Comparison of ENCODE assay signal across 16 mouse cellular contexts in the genomic region with DNA sequence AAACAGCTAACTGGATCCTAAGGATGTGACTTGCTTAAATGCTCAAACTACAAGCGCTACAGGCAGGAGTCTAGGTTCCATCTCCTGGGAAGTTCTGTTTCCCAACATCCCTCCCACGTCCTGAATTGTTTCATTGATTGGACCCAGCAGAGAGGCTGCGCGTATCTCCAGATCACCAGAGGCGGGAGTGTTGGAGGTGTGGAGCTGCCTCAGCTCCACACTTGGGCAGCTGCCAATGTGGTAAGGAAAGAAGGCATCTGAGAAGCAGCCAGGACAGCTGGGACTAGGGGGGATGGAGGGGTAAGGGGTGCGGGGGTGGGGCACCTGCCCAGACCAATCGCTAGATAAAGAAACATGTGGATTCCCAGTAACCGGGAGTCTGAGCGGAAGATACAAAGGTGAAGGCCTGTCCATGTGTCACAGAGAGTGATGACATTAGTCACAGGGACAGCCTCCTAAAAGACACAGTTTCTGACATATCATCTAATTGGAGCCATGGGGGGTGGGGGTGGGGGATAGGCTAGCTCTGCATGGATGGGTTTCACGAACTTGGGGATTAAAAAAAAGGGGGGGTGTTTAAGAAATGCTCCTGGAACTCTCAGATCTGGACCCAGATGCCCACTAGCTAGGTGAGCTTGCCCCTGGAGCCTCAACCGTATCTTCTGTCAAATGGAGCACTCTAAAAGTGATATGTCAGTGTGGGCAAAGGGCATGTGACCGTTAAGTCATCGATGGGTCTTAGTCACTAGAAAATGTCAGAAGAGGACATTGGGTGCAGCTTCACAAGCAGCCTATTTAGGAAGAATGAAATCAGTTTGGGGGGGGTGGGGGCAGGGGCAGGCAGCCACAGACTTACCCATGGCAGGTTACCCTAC. TPM values are rescaled to one million over a fixed set of nuclear protein-coding genes. Genes with fewer than 3 reads are reported as not detected.
DNase-seq lines count a peak whose midpoint lies in the region; ATAC-seq and TF ChIP-seq lines count a peak whose summit lies in the region.
"Had no signal": no experiment of that assay in that cellular context is flagged by ENCODE, and none has a peak within 500 bp of the region (broad histone marks: within the 10 kb centered on the region; RNA-seq: fewer than 3 reads in every experiment).

No protein-coding gene starts in this region.

- no peak overlapping the region for H3K9ac ChIP-seq in forebrain, embryonic 14.5 days (ENCODE audit: low read length)
- no peak overlapping the region for H3K9ac ChIP-seq in forebrain, embryonic 12.5 days
- H3K9ac ChIP-seq in hindbrain, postnatal 0 days (replicated peaks; ENCODE audit: low read length) = no peak overlapping the region
- H3K9ac ChIP-seq in hindbrain, embryonic 12.5 days = no peak overlapping the region
- H3K9ac ChIP-seq: midbrain, embryonic 15.5 days; neural tube, embryonic 12.5 days; stomach, embryonic 15.5 days had no signal

- peak; percentile 48; the same call in 1 of the 2 replicates for ATAC-seq in forebrain, embryonic 14.5 days
- no peak for ATAC-seq in forebrain, embryonic 12.5 days (ENCODE audit: low FRiP score)
- no peak for ATAC-seq in hindbrain, postnatal 0 days
- no peak; the same call in 1 of the 2 replicates for ATAC-seq in hindbrain, embryonic 12.5 days (ENCODE audit: low FRiP score)
- ATAC-seq: inflammation-experienced regulatory T-cells, adult 6 months; midbrain, embryonic 15.5 days had no signal

- H3K4me1 ChIP-seq in forebrain, embryonic 14.5 days (ENCODE audit: control insufficient read depth, insufficient read depth, low read length) = peaks cover 8% of the 10 kb centered on the region
- peaks cover 11% of the 10 kb centered on the region for H3K4me1 ChIP-seq in forebrain, embryonic 12.5 days
- no peaks in the 10 kb centered on the region for H3K4me1 ChIP-seq in hindbrain, postnatal 0 days (ENCODE audit: insufficient read depth, low read length)
- H3K4me1 ChIP-seq in hindbrain, embryonic 12.5 days = peaks cover 8% of the 10 kb centered on the region
- H3K4me1 ChIP-seq: midbrain, embryonic 15.5 days; stomach, embryonic 15.5 days had no signal

- H3K9me3 ChIP-seq in forebrain, embryonic 14.5 days (replicated peaks; ENCODE audit: control insufficient read depth, low read length) = no peaks in the 10 kb centered on the region
- no peaks in the 10 kb centered on the region for H3K9me3 ChIP-seq in forebrain, embryonic 12.5 days
- H3K9me3 ChIP-seq in hindbrain, postnatal 0 days (ENCODE audit: low read length) = no peaks in the 10 kb centered on the region
- no peaks in the 10 kb centered on the region for H3K9me3 ChIP-seq in hindbrain, embryonic 12.5 days (replicated peaks)
- H3K9me3 ChIP-seq: midbrain, embryonic 15.5 days; neural tube, embryonic 12.5 days; stomach, embryonic 15.5 days had no signal

- peak; percentile 78 for DNase-seq in forebrain, embryonic 14.5 days (ENCODE audit: low spot score)
- DNase-seq in hindbrain, postnatal 0 days (ENCODE audit: low spot score) = peak; percentile 52
- peak; percentile 51 for DNase-seq in right cerebral cortex, adult 18-20 months
- DNase-seq in right cerebral cortex, postnatal 25 days = no peak
- no peak for DNase-seq in T-cell, adult 2 months (ENCODE audit: low spot score)
- DNase-seq: cerebellum, postnatal 36 days; layer of hippocampus, adult 9-11 months; lung, postnatal 14 days; thymus, postnatal 25 days had no signal

- no peak overlapping the region for H3K4me3 ChIP-seq in forebrain, embryonic 14.5 days (ENCODE audit: low read depth, low read length)
- H3K4me3 ChIP-seq in forebrain, embryonic 12.5 days (replicated peaks) = no peak overlapping the region
- H3K4me3 ChIP-seq in hindbrain, postnatal 0 days (ENCODE audit: low read length) = no peak overlapping the region
- no peak overlapping the region for H3K4me3 ChIP-seq in hindbrain, embryonic 12.5 days
- H3K4me3 ChIP-seq: midbrain, embryonic 15.5 days; neural tube, embryonic 12.5 days; stomach, embryonic 15.5 days had no signal

- H3K36me3 ChIP-seq in forebrain, embryonic 14.5 days (ENCODE audit: control insufficient read depth, insufficient read depth, low read length) = no peaks in the 10 kb centered on the region
- H3K36me3 ChIP-seq in forebrain, embryonic 12.5 days (replicated peaks) = no peaks in the 10 kb centered on the region
- H3K36me3 ChIP-seq in hindbrain, postnatal 0 days (ENCODE audit: insufficient read depth, low read length) = no peaks in the 10 kb centered on the region
- no peaks in the 10 kb centered on the region for H3K36me3 ChIP-seq in hindbrain, embryonic 12.5 days
- H3K36me3 ChIP-seq: midbrain, embryonic 15.5 days; neural tube, embryonic 12.5 days; stomach, embryonic 15.5 days had no signal

- WGBS in forebrain, embryonic 14.5 days = 53% methylated on average over 13 of the region's 13 CpGs
- WGBS in forebrain, embryonic 12.5 days = 65% methylated on average over 13 of the region's 13 CpGs
- 41% methylated on average over 13 of the region's 13 CpGs for whole genome bisulfite sequencing in hindbrain, postnatal 0 days
- 64% methylated on average over 13 of the region's 13 CpGs for WGBS in hindbrain, embryonic 12.5 days

- H3K27me3 ChIP-seq in forebrain, embryonic 14.5 days (replicated peaks; ENCODE audit: control insufficient read depth, insufficient read depth, low read length) = no peaks in the 10 kb centered on the region
- H3K27me3 ChIP-seq in forebrain, embryonic 12.5 days = no peaks in the 10 kb centered on the region
- H3K27me3 ChIP-seq in hindbrain, postnatal 0 days (ENCODE audit: insufficient read depth, low read length) = no peaks in the 10 kb centered on the region
- no peaks in the 10 kb centered on the region; the same call in 1 of the 2 replicates for H3K27me3 ChIP-seq in hindbrain, embryonic 12.5 days
- H3K27me3 ChIP-seq: midbrain, embryonic 15.5 days; neural tube, embryonic 12.5 days; stomach, embryonic 15.5 days had no signal

- H3K27ac ChIP-seq in forebrain, embryonic 14.5 days (ENCODE audit: low read depth, low read length) = no peak overlapping the region; the same call in 1 of the 2 replicates
- H3K27ac ChIP-seq in forebrain, embryonic 12.5 days = no peak overlapping the region
- no peak overlapping the region for H3K27ac ChIP-seq in hindbrain, postnatal 0 days
- H3K27ac ChIP-seq in hindbrain, embryonic 12.5 days = no peak overlapping the region
- H3K27ac ChIP-seq: midbrain, embryonic 15.5 days; neural tube, embryonic 12.5 days; stomach, embryonic 15.5 days had no signal

- H3K4me2 ChIP-seq in forebrain, embryonic 14.5 days (ENCODE audit: low read length) = no peak overlapping the region
- no peak overlapping the region for H3K4me2 ChIP-seq in forebrain, embryonic 12.5 days
- H3K4me2 ChIP-seq in hindbrain, postnatal 0 days (ENCODE audit: low read depth, low read length) = no peak overlapping the region
- H3K4me2 ChIP-seq in hindbrain, embryonic 12.5 days (replicated peaks) = no peak overlapping the region
- H3K4me2 ChIP-seq: midbrain, embryonic 15.5 days; neural tube, embryonic 12.5 days; stomach, embryonic 15.5 days had no signal

- TF ChIP-seq CTCF in hindbrain, postnatal 0 days (IDR thresholded peaks at IDR 0.05; ENCODE audit: low read depth) = no peak

RNA-seq across cellular contexts. Expression of a gene that starts 12.5 kb away (rescaled TPM):
- 5.4 and 5.9 TPM in 2 replicates for polyA plus RNA-seq in forebrain, embryonic 14.5 days (2014; fragmentation: Nextera tagmentation; extraction: Ambion mirVana)
- 7.4 and 9.0 TPM in 2 replicates for polyA plus RNA-seq in forebrain, embryonic 12.5 days (2016; fragmentation: Nextera tagmentation; extraction: Ambion mirVana)
- total RNA-seq in hindbrain, postnatal 0 days (2014; rRNA removed) = 13.2 and 17.9 TPM in 2 replicates
- 10.0 and 11.2 TPM in 2 replicates for polyA plus RNA-seq in hindbrain, postnatal 0 days (2015; fragmentation: Nextera tagmentation; extraction: Ambion mirVana)
- polyA plus RNA-seq in hindbrain, embryonic 12.5 days (2016; fragmentation: Nextera tagmentation; extraction: Ambion mirVana) = 5.9 and 6.9 TPM in 2 replicates
- total RNA-seq: MEL had no signal
- polyA plus RNA-seq: inflammation-experienced regulatory T-cells, adult 6 months had no signal

Comparison
In these comparisons a context has a peak if more than half of its experiments do, and no peak if none do; other contexts are left out.
1. DNase-seq: peak in forebrain, embryonic 14.5 days (single experiment), hindbrain, postnatal 0 days (single experiment) and right cerebral cortex, adult 18-20 months (single experiment); none in right cerebral cortex, postnatal 25 days (single experiment) and T-cell, adult 2 months (single experiment).